Mouse (Mus musculus): ENCODE data around the gene Erich3.

The Erich3 gene

DNA sequence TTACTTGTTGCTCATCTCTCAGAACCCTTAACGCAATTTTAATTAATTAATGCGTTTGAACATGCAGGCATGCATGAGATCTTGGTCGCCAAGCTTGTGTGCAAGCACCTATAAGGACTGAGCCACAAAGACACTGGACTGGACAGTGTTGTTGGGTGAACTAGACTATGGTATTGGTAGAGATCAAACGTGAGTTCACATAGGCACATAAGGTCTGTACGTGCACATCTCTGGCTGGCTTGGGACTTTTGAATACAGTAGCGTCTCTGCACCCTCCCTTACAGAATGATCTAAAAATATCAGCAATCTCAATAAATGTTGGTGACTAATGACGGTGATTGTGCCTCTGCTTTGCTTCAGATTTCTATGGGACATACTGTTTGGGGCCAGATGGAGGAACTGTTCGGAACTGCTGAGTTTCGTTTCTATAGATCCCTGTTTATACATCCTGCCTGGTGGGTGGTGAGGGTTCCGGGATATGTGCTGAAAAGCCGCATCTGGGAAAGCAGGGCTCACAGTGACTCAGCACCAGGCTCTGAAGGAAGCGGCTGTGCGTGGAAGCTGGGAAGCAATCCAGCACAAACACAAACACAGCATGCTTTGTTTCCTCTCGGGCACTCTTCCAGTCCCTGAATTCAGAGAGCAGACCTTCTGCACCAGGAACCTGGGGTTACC is 28.4 kb downstream of the Erich3 start:
- Histone ChIP-seq H3K4me3 (replicated peaks; ENCODE audit: low read length) (no peak overlapping the region), H3K4me1 (replicated peaks; ENCODE audit: low read depth, low read length) (peaks cover 39% of the 10 kb centered on the region), H3K9me3 (ENCODE audit: low read length) (0 out of 2 replicates have a peak, but pooled peaks cover 3% of the 10 kb centered on the region), H3K27me3 (ENCODE audit: insufficient read depth, low read length) (no peaks in the 10 kb centered on the region; the same call in 1 of the 2 replicates), H3K36me3 (ENCODE audit: insufficient read depth, low read length) (no peaks in the 10 kb centered on the region)
- no peak for TF ChIP-seq POU5F1 (IDR thresholded peaks at IDR 0.05; ENCODE audit: borderline replicate concordance, low read length)
- no peak for TF ChIP-seq CTCF (conservative IDR thresholded peaks at IDR 0.05; ENCODE audit: low read length)
- TF ChIP-seq NANOG (IDR thresholded peaks at IDR 0.05; ENCODE audit: borderline replicate concordance, low read length): no peak

- Histone ChIP-seq H3K27me3 (ENCODE audit: insufficient read depth, low read length) (no peaks in the 10 kb centered on the region; the same call in 1 of the 2 replicates), H3K36me3 (ENCODE audit: insufficient read depth, low read length) (no peaks in the 10 kb centered on the region)
- TF ChIP-seq POU5F1 (IDR thresholded peaks at IDR 0.05; ENCODE audit: borderline replicate concordance, low read length) (no peak), NANOG (IDR thresholded peaks at IDR 0.05; ENCODE audit: borderline replicate concordance, low read length) (no peak), CTCF (conservative IDR thresholded peaks at IDR 0.05; ENCODE audit: low read length) (no peak)
Measured at GRCm38 (mm10) chr3:154692572-154692922, 28.9 kb downstream of the Erich3 start.

GRCm38 (mm10) chr3:154693902-154694301 is 30.2 kb downstream of the Erich3 start:
- no peaks in the 10 kb centered on the region; the same call in 1 of the 2 replicates for H3K27me3 ChIP-seq (ENCODE audit: insufficient read depth, low read length)
- H3K36me3 ChIP-seq (ENCODE audit: insufficient read depth, low read length): no peaks in the 10 kb centered on the region
- TF ChIP-seq POU5F1 (IDR thresholded peaks at IDR 0.05; ENCODE audit: borderline replicate concordance, low read length): no peak
- no peak for TF ChIP-seq CTCF (conservative IDR thresholded peaks at IDR 0.05; ENCODE audit: low read length)
- TF ChIP-seq NANOG (IDR thresholded peaks at IDR 0.05; ENCODE audit: borderline replicate concordance, low read length): no peak
- 0 out of 2 replicates have a peak, but pooled peaks cover 3% of the 10 kb centered on the region for H3K9me3 ChIP-seq (ENCODE audit: low read length)
- no peak overlapping the region for H3K4me3 ChIP-seq (replicated peaks; ENCODE audit: low read length)
- peaks cover 39% of the 10 kb centered on the region for H3K4me1 ChIP-seq (replicated peaks; ENCODE audit: low read depth, low read length)

More at GRCm38 (mm10) chr3:154692572-154692922, 28.9 kb downstream of the Erich3 start:
- Histone ChIP-seq H3K4me1 (replicated peaks; ENCODE audit: low read depth, low read length) (peaks cover 39% of the 10 kb centered on the region), H3K9me3 (ENCODE audit: low read length) (0 out of 2 replicates have a peak, but pooled peaks cover 3% of the 10 kb centered on the region), H3K4me3 (replicated peaks; ENCODE audit: low read length) (no peak overlapping the region)

DNA sequence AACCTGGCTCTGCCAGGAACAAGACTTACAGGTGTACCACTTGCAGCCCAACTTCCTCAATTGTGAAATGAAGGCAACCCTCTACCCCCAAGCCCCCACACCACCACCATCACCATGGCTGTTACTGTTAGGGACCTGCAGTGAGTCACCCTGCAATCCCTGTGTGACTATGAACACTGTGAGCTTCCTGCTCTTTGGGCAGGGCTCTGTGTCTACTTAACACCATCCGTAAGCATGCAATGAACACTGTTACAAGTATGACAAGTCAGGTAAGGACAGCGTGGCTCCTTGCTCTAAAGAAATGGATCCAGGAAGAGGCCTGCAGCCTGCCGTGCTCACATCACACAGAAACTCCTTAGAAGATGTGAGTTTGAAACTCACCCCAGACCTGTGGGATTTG is 33.0 kb downstream of the Erich3 start:
- Histone ChIP-seq H3K27me3 (ENCODE audit: insufficient read depth, low read length) (peaks cover 6% of the 10 kb centered on the region; the same call in 1 of the 2 replicates), H3K36me3 (ENCODE audit: insufficient read depth, low read length) (no peaks in the 10 kb centered on the region), H3K9me3 (ENCODE audit: low read length) (no peaks in the 10 kb centered on the region), H3K4me1 (replicated peaks; ENCODE audit: low read depth, low read length) (peaks cover 33% of the 10 kb centered on the region), H3K4me3 (replicated peaks; ENCODE audit: low read length) (no peak overlapping the region)
- TF ChIP-seq NANOG (IDR thresholded peaks at IDR 0.05; ENCODE audit: borderline replicate concordance, low read length) (no peak), CTCF (conservative IDR thresholded peaks at IDR 0.05; ENCODE audit: low read length) (no peak), POU5F1 (IDR thresholded peaks at IDR 0.05; ENCODE audit: borderline replicate concordance, low read length) (no peak)

DNA sequence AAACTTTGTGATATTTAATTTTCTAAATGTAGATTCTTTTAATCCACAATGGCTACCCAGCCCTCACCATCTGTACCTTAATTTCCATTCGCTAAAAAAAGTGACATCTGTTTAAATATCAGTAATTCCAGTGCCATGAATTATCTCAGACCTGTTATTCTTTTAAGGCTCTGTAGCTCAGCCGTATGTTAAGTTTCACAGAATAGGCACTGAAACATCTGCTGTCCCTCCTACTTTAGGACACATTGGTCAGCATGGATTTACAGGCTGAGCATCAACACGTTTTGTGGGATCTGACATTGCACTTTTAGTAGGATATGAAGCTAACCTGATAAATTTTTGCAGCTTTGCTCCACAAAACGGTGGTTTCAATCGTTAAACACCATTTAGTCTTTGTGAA is 35.2 kb downstream of the Erich3 start:
- Histone ChIP-seq H3K4me3 (replicated peaks; ENCODE audit: low read length) (no peak overlapping the region), H3K36me3 (ENCODE audit: insufficient read depth, low read length) (no peaks in the 10 kb centered on the region), H3K4me1 (replicated peaks; ENCODE audit: low read depth, low read length) (peaks cover 14% of the 10 kb centered on the region), H3K9me3 (ENCODE audit: low read length) (no peaks in the 10 kb centered on the region), H3K27me3 (ENCODE audit: insufficient read depth, low read length) (0 out of 2 replicates have a peak, but pooled peaks cover 6% of the 10 kb centered on the region)
- TF ChIP-seq NANOG (IDR thresholded peaks at IDR 0.05; ENCODE audit: borderline replicate concordance, low read length) (no peak), CTCF (conservative IDR thresholded peaks at IDR 0.05; ENCODE audit: low read length) (no peak), POU5F1 (IDR thresholded peaks at IDR 0.05; ENCODE audit: borderline replicate concordance, low read length) (no peak)

DNA sequence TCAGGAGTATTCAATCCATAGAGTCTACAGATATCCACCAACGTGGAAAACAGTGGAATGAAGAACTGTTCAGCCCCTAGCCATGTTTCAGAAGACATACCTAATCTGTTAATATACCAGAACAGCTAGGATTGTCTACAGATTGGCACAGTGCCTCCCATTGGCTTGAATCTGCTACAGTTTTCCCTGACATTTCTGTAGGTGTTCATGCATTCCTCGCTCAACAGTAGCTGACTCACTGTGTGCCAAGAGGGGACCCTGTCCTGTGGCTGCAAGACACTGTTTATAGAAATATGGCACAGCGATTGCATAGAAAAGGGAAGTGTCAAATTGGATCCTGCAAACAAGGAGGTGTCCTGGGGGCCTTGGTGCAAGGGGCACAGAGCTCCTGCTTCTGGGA is 36.6 kb downstream of the Erich3 start:
- Histone ChIP-seq H3K4me1 (replicated peaks; ENCODE audit: low read depth, low read length) (peaks cover 11% of the 10 kb centered on the region), H3K9me3 (ENCODE audit: low read length) (no peaks in the 10 kb centered on the region), H3K4me3 (replicated peaks; ENCODE audit: low read length) (no peak overlapping the region), H3K27me3 (ENCODE audit: insufficient read depth, low read length) (0 out of 2 replicates have a peak, but pooled peaks cover 6% of the 10 kb centered on the region), H3K36me3 (ENCODE audit: insufficient read depth, low read length) (no peaks in the 10 kb centered on the region)
- TF ChIP-seq POU5F1 (IDR thresholded peaks at IDR 0.05; ENCODE audit: borderline replicate concordance, low read length): no peak

- TF ChIP-seq NANOG (IDR thresholded peaks at IDR 0.05; ENCODE audit: borderline replicate concordance, low read length): no peak
- TF ChIP-seq POU5F1 (IDR thresholded peaks at IDR 0.05; ENCODE audit: borderline replicate concordance, low read length): no peak
- peaks cover 11% of the 10 kb centered on the region for H3K4me1 ChIP-seq (replicated peaks; ENCODE audit: low read depth, low read length)
- 0 out of 2 replicates have a peak, but pooled peaks cover 6% of the 10 kb centered on the region for H3K27me3 ChIP-seq (ENCODE audit: insufficient read depth, low read length)
- no peaks in the 10 kb centered on the region for H3K9me3 ChIP-seq (ENCODE audit: low read length)
- H3K4me3 ChIP-seq (replicated peaks; ENCODE audit: low read length): no peak overlapping the region
- no peaks in the 10 kb centered on the region for H3K36me3 ChIP-seq (ENCODE audit: insufficient read depth, low read length)
Measured at GRCm38 (mm10) chr3:154700735-154701134, 37.1 kb downstream of the Erich3 start.

- TF ChIP-seq NANOG (IDR thresholded peaks at IDR 0.05; ENCODE audit: borderline replicate concordance, low read length): no peak
- no peak for TF ChIP-seq CTCF (conservative IDR thresholded peaks at IDR 0.05; ENCODE audit: low read length)
- TF ChIP-seq POU5F1 (IDR thresholded peaks at IDR 0.05; ENCODE audit: borderline replicate concordance, low read length): no peak
Measured at GRCm38 (mm10) chr3:154704755-154705154, 41.1 kb downstream of the Erich3 start.

More at GRCm38 (mm10) chr3:154704755-154705154, 41.1 kb downstream of the Erich3 start:
- no peaks in the 10 kb centered on the region for H3K9me3 ChIP-seq (ENCODE audit: low read length)
- no peaks in the 10 kb centered on the region for H3K36me3 ChIP-seq (ENCODE audit: insufficient read depth, low read length)
- H3K27me3 ChIP-seq (ENCODE audit: insufficient read depth, low read length): 0 out of 2 replicates have a peak, but pooled peaks cover 6% of the 10 kb centered on the region
- no peak overlapping the region for H3K4me3 ChIP-seq (replicated peaks; ENCODE audit: low read length)
- peaks cover 9% of the 10 kb centered on the region; the same call in 1 of the 2 replicates for H3K4me1 ChIP-seq (replicated peaks; ENCODE audit: low read depth, low read length)
